Mouse (Mus musculus) spleen, adult 2 months (tissue): ENCODE data around the gene Ctnnd2.

Source experiments
- CTCF ChIP-seq: fragments of 200-500 bp; IDR thresholded peaks from 2 replicates; pipeline ENCODE4 v1.5.1; 2011; ENCODE audit warnings: mild to moderate bottlenecking, inconsistent platforms; ENCODE audit not compliant: insufficient read depth, insufficient read length, insufficient replicate concordance; ENCODE audit errors: extremely low read depth
- POLR2A ChIP-seq: fragments of 200-500 bp; IDR thresholded peaks from 2 replicates; pipeline ENCODE4 v1.6.1; 2011; ENCODE audit warnings: low read depth, low read length, inconsistent platforms

DNA sequence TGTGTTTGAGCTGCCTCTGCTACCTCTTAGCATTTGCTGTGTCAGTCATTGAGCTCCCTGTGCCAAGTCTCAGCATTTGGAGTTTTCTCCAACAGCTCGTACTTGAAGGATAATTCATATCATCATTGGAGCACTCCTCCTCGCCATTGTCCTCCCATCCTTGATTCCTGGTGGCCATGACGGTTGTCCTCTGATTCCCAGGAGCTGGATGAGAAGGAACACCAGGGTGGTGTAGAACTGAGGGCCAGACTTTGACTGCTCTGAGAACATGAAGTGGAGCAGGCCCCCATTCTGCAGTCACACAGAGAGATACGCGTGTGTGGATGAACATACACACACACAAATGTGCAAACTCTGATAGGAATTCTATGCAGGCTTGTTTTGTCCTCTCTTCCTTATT is 605.4 kb downstream of the Ctnnd2 start:
- TF ChIP-seq CTCF (no peak), POLR2A (no peak)
